Mouse (Mus musculus): Measurements from ENCODE around the gene Pop7.

Pop7 gene

GRCm38 (mm10) chr5:137491559-137491958 is 10.8 kb downstream of the Pop7 start:
- DNase-seq = peak in 1 of 2 experiments; percentile 39

GRCm38 (mm10) chr5:137487616-137488015 is 14.7 kb downstream of the Pop7 start:
- DNase-seq = no peak

GRCm38 (mm10) chr5:137485851-137486155 is 16.5 kb downstream of the Pop7 start:
- DNase-seq = no peak

- no peak for DNase-seq
Observed at GRCm38 (mm10) chr5:137485071-137485850, 17.1 kb downstream of the Pop7 start.

GRCm38 (mm10) chr5:137481897-137482296 is 20.4 kb downstream of the Pop7 start:
- no peak for DNase-seq

- DNase-seq = peak; percentile 74 to 91
Observed at GRCm38 (mm10) chr5:137481138-137481537, 21.2 kb downstream of the Pop7 start.

GRCm38 (mm10) chr5:137476964-137477363 is 25.4 kb downstream of the Pop7 start, which contains the start of gene Zan:
Zan (minus strand) TSS chr5:137477064.
- no peak for DNase-seq

GRCm38 (mm10) chr5:137474351-137474750 is 28.0 kb downstream of the Pop7 start:
- no peak for DNase-seq

- DNase-seq = no peak
Observed at GRCm38 (mm10) chr5:137472252-137472904, 29.9 kb downstream of the Pop7 start.

- no peak for DNase-seq
Observed at GRCm38 (mm10) chr5:137466946-137467345, 35.4 kb downstream of the Pop7 start.

- DNase-seq = no peak
Observed at GRCm38 (mm10) chr5:137465049-137465448, 37.3 kb downstream of the Pop7 start.

- peak; percentile 46 to 73 for DNase-seq
Observed at GRCm38 (mm10) chr5:137455866-137456591, 46.3 kb downstream of the Pop7 start.

- no peak for DNase-seq
Observed at GRCm38 (mm10) chr5:137455206-137455605, 47.1 kb downstream of the Pop7 start.

Measured in kidney, adult 8-10 months (tissue).